Mouse (Mus musculus): ENCODE data around the gene Akap6.

Akap6 gene

GRCm38 (mm10) chr12:53144760-53145159 is 445.6 kb downstream of the Akap6 start:
- DNase-seq (ENCODE audit: low read depth, low spot score), result no peak

GRCm38 (mm10) chr12:53145516-53145915 is 446.3 kb downstream of the Akap6 start:
- DNase-seq (ENCODE audit: low read depth, low spot score), result no peak

GRCm38 (mm10) chr12:53146460-53147050 is 447.4 kb downstream of the Akap6 start:
- DNase-seq (ENCODE audit: low read depth, low spot score), result no peak

- no peak for DNase-seq (ENCODE audit: low read depth, low spot score)
These were observed 448.5 kb downstream of the Akap6 start for GRCm38 (mm10) chr12:53147696-53148095.

GRCm38 (mm10) chr12:53168189-53169003 is 469.2 kb downstream of the Akap6 start:
- no peak for DNase-seq (ENCODE audit: low read depth, low spot score)

- DNase-seq (ENCODE audit: low read depth, low spot score), result no peak
These were observed 492.3 kb downstream of the Akap6 start for GRCm38 (mm10) chr12:53191435-53191834.

GRCm38 (mm10) chr12:53193664-53194063 is 494.5 kb downstream of the Akap6 start:
- no peak for DNase-seq (ENCODE audit: low read depth, low spot score)
